Mouse (Mus musculus) spleen, adult 18-20 months (tissue): ENCODE measurements around the gene R3hdm1.
A peak's percentile ranks its signal among the peaks of the same experiment; 100 is the strongest.
"Not testable (repeated sequence)": the region's sequence is repeated elsewhere in the genome, so short reads cannot be mapped to it uniquely, and the experiment has no call there.

ENCODE experiments used
- DNase-seq, 2 experiments: peaks; one replicate each; pipeline ENCODE4 v3.0.0; 2022; ENCODE audit warnings: mixed read lengths in 2 of 2

The R3hdm1 gene

GRCm38 (mm10) chr1:128136222-128136621 is 33.1 kb downstream of the R3hdm1 start:
- not testable (repeated sequence) for DNase-seq

- DNase-seq = no peak
Measured at GRCm38 (mm10) chr1:128141039-128141438, 37.9 kb downstream of the R3hdm1 start.

- no peak for DNase-seq
Measured at GRCm38 (mm10) chr1:128141737-128142136, 38.6 kb downstream of the R3hdm1 start.

- no peak for DNase-seq
Measured at GRCm38 (mm10) chr1:128166956-128167355, 63.9 kb downstream of the R3hdm1 start.

- DNase-seq = no peak
Measured at GRCm38 (mm10) chr1:128170104-128170503, 67.0 kb downstream of the R3hdm1 start.

- no peak for DNase-seq
Measured at GRCm38 (mm10) chr1:128191426-128191825, 88.3 kb downstream of the R3hdm1 start.

- DNase-seq = no peak
Measured at GRCm38 (mm10) chr1:128192369-128192768, 89.3 kb downstream of the R3hdm1 start.

- no peak for DNase-seq
Measured at GRCm38 (mm10) chr1:128194011-128194410, 90.9 kb downstream of the R3hdm1 start.

- DNase-seq = no peak
Measured at GRCm38 (mm10) chr1:128197353-128197752, 94.3 kb downstream of the R3hdm1 start.

- no peak for DNase-seq
Measured at GRCm38 (mm10) chr1:128213261-128213660, 110.2 kb downstream of the R3hdm1 start.

- no peak for DNase-seq
Measured at GRCm38 (mm10) chr1:128221886-128222285, 118.8 kb downstream of the R3hdm1 start.

GRCm38 (mm10) chr1:128223304-128223703 is 120.2 kb downstream of the R3hdm1 start:
- no peak for DNase-seq

- DNase-seq = no peak
Measured at GRCm38 (mm10) chr1:128235181-128235580, 132.1 kb downstream of the R3hdm1 start.

GRCm38 (mm10) chr1:128243627-128243995 is 140.5 kb downstream of the R3hdm1 start, which contains the start of gene Ubxn4:
Gene Ubxn4, plus strand, starts transcription at chr1:128243964.
- no peak for DNase-seq

GRCm38 (mm10) chr1:128243996-128244726 is 141.1 kb downstream of the R3hdm1 start:
- DNase-seq = peak; percentile 93 to 94

- peak in 1 of 2 experiments; percentile 35 for DNase-seq
Measured at GRCm38 (mm10) chr1:128244727-128245355, 141.7 kb downstream of the R3hdm1 start.

- DNase-seq = not testable (repeated sequence)
Measured at GRCm38 (mm10) chr1:128267061-128267460, 164.0 kb downstream of the R3hdm1 start.

GRCm38 (mm10) chr1:128270731-128271130 is 167.6 kb downstream of the R3hdm1 start:
- no peak for DNase-seq

GRCm38 (mm10) chr1:128275908-128276307 is 172.8 kb downstream of the R3hdm1 start:
- no peak for DNase-seq

- no peak for DNase-seq
Measured at GRCm38 (mm10) chr1:128278563-128278962, 175.5 kb downstream of the R3hdm1 start.

- no peak for DNase-seq
Measured at GRCm38 (mm10) chr1:128281753-128282152, 178.7 kb downstream of the R3hdm1 start.

- no peak for DNase-seq
Measured at GRCm38 (mm10) chr1:128282924-128283323, 179.8 kb downstream of the R3hdm1 start.

GRCm38 (mm10) chr1:128284157-128284690 is 181.1 kb downstream of the R3hdm1 start:
- no peak for DNase-seq

GRCm38 (mm10) chr1:128285136-128285535 is 182.0 kb downstream of the R3hdm1 start:
- DNase-seq = no peak
